Mouse (Mus musculus): ENCODE data around the gene Ccdc62. TPM values are rescaled to one million over a fixed set of nuclear protein-coding genes. Genes with fewer than 3 reads are reported as not detected.

Ccdc62 gene
- polyA plus RNA-seq, 1 experiment from 2014 or later, result 4.6 TPM

DNA sequence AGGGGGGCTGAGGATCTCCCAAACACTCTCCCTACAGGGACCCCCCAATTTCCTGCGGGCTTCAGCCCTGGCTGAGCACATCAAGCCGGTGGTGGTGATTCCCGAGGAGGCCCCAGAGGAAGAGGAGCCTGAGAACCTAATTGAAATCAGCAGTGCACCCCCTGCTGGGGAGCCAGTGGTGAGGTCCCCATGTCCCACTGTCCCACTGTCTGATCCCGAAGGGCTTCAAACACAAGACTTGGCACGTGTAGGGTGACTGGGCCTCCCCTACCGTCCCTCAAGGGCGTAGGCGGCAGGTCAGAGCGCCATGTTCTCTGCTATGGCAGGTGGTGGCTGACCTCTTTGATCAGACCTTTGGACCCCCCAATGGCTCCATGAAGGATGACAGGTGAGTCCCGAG lies 65.7 kb downstream of the Ccdc62 start:
- Histone ChIP-seq H3K27me3 (replicated peaks; ENCODE audit: control insufficient read depth, insufficient read depth, low read length) (no peaks in the 10 kb centered on the region), H3K4me1 (ENCODE audit: control insufficient read depth, insufficient read depth, low read length) (no peaks in the 10 kb centered on the region), H3K36me3 (ENCODE audit: control insufficient read depth, insufficient read depth, low read length) (peaks cover 13% of the 10 kb centered on the region; the same call in 1 of the 2 replicates), H3K9ac (ENCODE audit: low read depth, low read length) (no peak overlapping the region), H3K9me3 (ENCODE audit: control insufficient read depth, low read length) (no peaks in the 10 kb centered on the region), H3K4me2 (ENCODE audit: low read depth, low read length) (no peak overlapping the region), H3K4me3 (ENCODE audit: low read depth, low read length) (no peak overlapping the region), H3K27ac (replicated peaks; ENCODE audit: low read depth, low read length) (no peak overlapping the region)
- no peak for ATAC-seq (ENCODE audit: low read depth)
- 84% methylated on average over 8 of the region's 10 CpGs for WGBS
- no peak for DNase-seq (ENCODE audit: low spot score)

DNA sequence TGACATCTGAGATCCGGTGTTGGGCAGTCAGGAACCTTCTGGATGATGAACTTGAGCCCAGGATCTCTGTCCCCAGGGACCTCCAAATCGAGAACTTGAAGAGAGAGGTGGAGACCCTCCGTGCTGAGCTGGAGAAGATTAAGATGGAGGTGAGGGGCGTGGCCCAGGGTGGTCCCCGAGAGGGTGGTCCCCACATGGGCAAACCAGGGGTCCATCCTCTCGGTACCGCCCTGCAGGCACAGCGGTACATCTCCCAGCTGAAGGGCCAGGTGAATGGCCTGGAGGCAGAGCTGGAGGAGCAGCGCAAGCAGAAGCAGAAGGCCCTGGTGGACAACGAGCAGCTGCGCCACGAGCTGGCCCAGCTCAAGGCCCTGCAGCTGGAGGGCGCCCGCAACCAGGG lies 66.2 kb downstream of the Ccdc62 start:
- ATAC-seq (ENCODE audit: low read depth), result no peak
- 77% methylated on average over 14 of the region's 14 CpGs for WGBS

DNA sequence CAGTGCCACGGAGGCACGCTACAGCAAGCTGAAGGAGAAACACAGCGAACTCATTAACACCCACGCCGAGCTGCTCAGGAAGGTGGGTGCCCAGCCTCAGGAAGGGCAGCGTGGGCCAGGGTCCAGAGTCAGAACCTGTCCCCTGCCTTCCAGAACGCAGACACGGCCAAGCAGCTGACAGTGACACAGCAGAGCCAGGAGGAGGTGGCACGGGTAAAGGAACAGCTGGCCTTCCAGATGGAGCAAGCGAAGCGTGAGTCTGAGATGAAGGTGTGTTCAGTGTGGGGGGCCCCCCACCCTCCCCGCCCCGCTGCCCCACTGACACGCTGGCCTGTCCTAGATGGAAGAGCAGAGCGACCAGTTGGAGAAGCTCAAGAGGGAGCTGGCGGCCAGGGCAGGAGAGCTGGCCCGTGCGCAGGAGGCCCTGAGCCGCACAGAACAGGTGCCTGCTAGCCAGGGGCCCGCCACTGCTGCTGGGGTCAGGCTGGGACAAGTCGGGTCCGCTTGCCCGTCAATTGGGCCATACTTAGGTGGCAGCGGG lies 66.8 kb downstream of the Ccdc62 start:
- no peaks in the 10 kb centered on the region for H3K4me1 ChIP-seq (ENCODE audit: control insufficient read depth, insufficient read depth, low read length)
- H3K27ac ChIP-seq (replicated peaks; ENCODE audit: low read depth, low read length), result no peak overlapping the region
- H3K9me3 ChIP-seq (ENCODE audit: control insufficient read depth, low read length), result no peaks in the 10 kb centered on the region
- DNase-seq (ENCODE audit: low spot score) (no peak), ATAC-seq (ENCODE audit: low read depth) (no peak)
- H3K9ac ChIP-seq (ENCODE audit: low read depth, low read length), result no peak overlapping the region
- WGBS, result 86% methylated on average over 22 of the region's 24 CpGs
- H3K4me3 ChIP-seq (ENCODE audit: low read depth, low read length), result no peak overlapping the region
- peaks cover 13% of the 10 kb centered on the region; the same call in 1 of the 2 replicates for H3K36me3 ChIP-seq (ENCODE audit: control insufficient read depth, insufficient read depth, low read length)
- no peaks in the 10 kb centered on the region for H3K27me3 ChIP-seq (replicated peaks; ENCODE audit: control insufficient read depth, insufficient read depth, low read length)
- H3K4me2 ChIP-seq (ENCODE audit: low read depth, low read length), result no peak overlapping the region

More for the DNA sequence above, 66.2 kb downstream of the Ccdc62 start:
- no peak for DNase-seq (ENCODE audit: low spot score)
- H3K9me3 ChIP-seq (ENCODE audit: control insufficient read depth, low read length), result no peaks in the 10 kb centered on the region
- no peak overlapping the region for H3K27ac ChIP-seq (replicated peaks; ENCODE audit: low read depth, low read length)
- no peak overlapping the region for H3K4me2 ChIP-seq (ENCODE audit: low read depth, low read length)
- H3K4me1 ChIP-seq (ENCODE audit: control insufficient read depth, insufficient read depth, low read length), result no peaks in the 10 kb centered on the region
- H3K9ac ChIP-seq (ENCODE audit: low read depth, low read length), result no peak overlapping the region
- H3K36me3 ChIP-seq (ENCODE audit: control insufficient read depth, insufficient read depth, low read length), result peaks cover 13% of the 10 kb centered on the region; the same call in 1 of the 2 replicates
- H3K4me3 ChIP-seq (ENCODE audit: low read depth, low read length), result no peak overlapping the region
- H3K27me3 ChIP-seq (replicated peaks; ENCODE audit: control insufficient read depth, insufficient read depth, low read length), result no peaks in the 10 kb centered on the region

DNA sequence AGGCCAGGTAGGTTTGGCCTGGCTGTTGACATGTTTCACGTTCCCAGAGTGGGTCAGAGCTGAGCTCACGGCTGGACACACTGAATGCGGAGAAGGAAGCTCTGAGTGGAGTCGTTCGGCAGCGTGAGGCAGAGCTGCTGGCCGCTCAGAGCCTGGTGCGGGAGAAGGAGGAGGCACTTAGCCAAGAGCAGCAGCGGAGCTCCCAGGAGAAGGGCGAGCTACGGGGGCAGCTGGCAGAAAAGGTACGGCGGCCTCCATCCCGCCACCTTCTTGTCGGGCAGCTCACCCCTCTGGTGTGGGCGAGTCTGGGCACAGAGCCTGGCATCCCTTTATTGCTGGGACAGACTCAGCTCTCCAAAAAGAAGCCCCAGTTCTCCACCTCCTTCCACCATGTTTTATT lies 67.3 kb downstream of the Ccdc62 start:
- WGBS, result 75% methylated on average over 11 of the region's 16 CpGs
- H3K4me1 ChIP-seq (ENCODE audit: control insufficient read depth, insufficient read depth, low read length), result no peaks in the 10 kb centered on the region
- DNase-seq (ENCODE audit: low spot score) (no peak), ATAC-seq (ENCODE audit: low read depth) (no peak)
- no peak overlapping the region for H3K27ac ChIP-seq (replicated peaks; ENCODE audit: low read depth, low read length)
- peaks cover 13% of the 10 kb centered on the region; the same call in 1 of the 2 replicates for H3K36me3 ChIP-seq (ENCODE audit: control insufficient read depth, insufficient read depth, low read length)
- no peak overlapping the region for H3K4me3 ChIP-seq (ENCODE audit: low read depth, low read length)
- H3K27me3 ChIP-seq (replicated peaks; ENCODE audit: control insufficient read depth, insufficient read depth, low read length), result no peaks in the 10 kb centered on the region
- H3K4me2 ChIP-seq (ENCODE audit: low read depth, low read length), result no peak overlapping the region
- no peak overlapping the region for H3K9ac ChIP-seq (ENCODE audit: low read depth, low read length)
- H3K9me3 ChIP-seq (ENCODE audit: control insufficient read depth, low read length), result no peaks in the 10 kb centered on the region

DNA sequence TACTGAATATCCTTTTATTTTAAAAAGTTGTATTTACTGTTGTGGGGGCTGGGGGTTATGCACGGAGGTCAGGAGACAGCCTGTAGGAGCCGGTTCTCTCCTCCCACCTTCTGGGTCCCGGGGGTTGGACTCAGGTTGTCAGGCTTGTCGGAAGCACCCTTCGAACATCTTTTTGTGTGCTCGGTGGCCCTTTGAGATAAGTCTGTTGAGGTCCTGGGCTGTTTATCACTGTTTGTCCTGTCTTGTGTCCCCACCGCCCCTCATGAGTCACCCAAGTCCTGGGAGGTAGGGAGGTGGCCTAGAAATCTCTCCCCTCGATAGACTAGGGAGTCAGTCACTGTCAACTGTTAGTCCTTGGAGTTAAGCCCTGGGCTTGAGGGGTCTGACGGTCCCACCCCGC lies 67.9 kb downstream of the Ccdc62 start:
- H3K27ac ChIP-seq (replicated peaks; ENCODE audit: low read depth, low read length), result no peak overlapping the region
- WGBS, result 81% methylated on average over 10 of the region's 10 CpGs
- no peaks in the 10 kb centered on the region for H3K27me3 ChIP-seq (replicated peaks; ENCODE audit: control insufficient read depth, insufficient read depth, low read length)
- peaks cover 13% of the 10 kb centered on the region; the same call in 1 of the 2 replicates for H3K36me3 ChIP-seq (ENCODE audit: control insufficient read depth, insufficient read depth, low read length)
- no peaks in the 10 kb centered on the region for H3K9me3 ChIP-seq (ENCODE audit: control insufficient read depth, low read length)
- no peak overlapping the region for H3K4me3 ChIP-seq (ENCODE audit: low read depth, low read length)
- H3K4me1 ChIP-seq (ENCODE audit: control insufficient read depth, insufficient read depth, low read length), result no peaks in the 10 kb centered on the region
- DNase-seq (ENCODE audit: low spot score) (no peak), ATAC-seq (ENCODE audit: low read depth) (no peak)
- H3K9ac ChIP-seq (ENCODE audit: low read depth, low read length), result no peak overlapping the region
- no peak overlapping the region for H3K4me2 ChIP-seq (ENCODE audit: low read depth, low read length)

DNA sequence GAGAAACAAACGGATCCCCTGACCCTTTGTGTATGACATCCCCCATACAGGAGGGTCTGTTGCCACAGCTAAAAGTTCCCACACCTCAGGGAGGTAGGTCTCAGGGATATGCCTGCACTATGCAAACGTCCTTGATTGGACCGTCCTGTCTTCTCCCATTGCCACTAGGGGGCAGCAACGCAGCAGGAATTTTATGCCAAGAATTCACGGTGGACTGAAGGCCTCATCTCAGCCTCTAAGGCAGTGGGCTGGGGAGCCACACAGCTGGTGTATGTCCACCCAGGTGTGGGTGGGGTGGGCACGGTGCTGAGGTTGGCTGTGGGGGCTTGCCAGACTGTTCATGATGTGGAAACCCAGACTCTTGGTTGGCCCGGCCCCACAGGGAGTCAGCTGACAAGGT lies 70.3 kb downstream of the Ccdc62 start:
- DNase-seq (ENCODE audit: low spot score) (peak; percentile 86), ATAC-seq (ENCODE audit: low read depth) (peak; percentile 66)
- 13% methylated on average over 7 of the region's 7 CpGs for whole genome bisulfite sequencing
- Histone ChIP-seq H3K4me1 (ENCODE audit: control insufficient read depth, insufficient read depth, low read length) (no peaks in the 10 kb centered on the region), H3K9ac (ENCODE audit: low read depth, low read length) (no peak overlapping the region), H3K27ac (replicated peaks; ENCODE audit: low read depth, low read length) (no peak overlapping the region), H3K4me2 (ENCODE audit: low read depth, low read length) (no peak overlapping the region), H3K9me3 (ENCODE audit: control insufficient read depth, low read length) (no peaks in the 10 kb centered on the region), H3K4me3 (ENCODE audit: low read depth, low read length) (no peak overlapping the region), H3K27me3 (replicated peaks; ENCODE audit: control insufficient read depth, insufficient read depth, low read length) (no peaks in the 10 kb centered on the region), H3K36me3 (ENCODE audit: control insufficient read depth, insufficient read depth, low read length) (peaks cover 33% of the 10 kb centered on the region)

DNA sequence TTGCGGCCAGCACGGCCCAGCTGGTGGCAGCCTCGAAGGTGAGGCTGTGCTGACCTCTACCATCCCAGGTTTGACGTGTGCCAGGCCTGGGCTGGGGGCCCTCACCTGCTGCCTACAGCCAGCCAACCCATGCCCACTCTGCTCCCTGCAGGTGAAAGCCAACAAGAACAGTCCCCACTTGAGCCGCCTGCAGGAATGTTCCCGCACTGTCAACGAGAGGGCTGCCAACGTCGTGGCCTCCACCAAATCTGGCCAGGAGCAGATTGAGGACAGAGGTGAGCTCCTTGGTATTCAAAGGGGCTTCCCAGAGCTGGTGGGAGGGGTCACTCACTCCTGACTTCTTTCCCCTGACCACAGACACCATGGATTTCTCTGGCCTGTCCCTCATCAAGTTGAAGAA lies 70.8 kb downstream of the Ccdc62 start:
- H3K27me3 ChIP-seq (replicated peaks; ENCODE audit: control insufficient read depth, insufficient read depth, low read length), result no peaks in the 10 kb centered on the region
- H3K4me1 ChIP-seq (ENCODE audit: control insufficient read depth, insufficient read depth, low read length), result no peaks in the 10 kb centered on the region
- DNase-seq (ENCODE audit: low spot score) (no peak), ATAC-seq (ENCODE audit: low read depth) (no peak)
- no peak overlapping the region for H3K9ac ChIP-seq (ENCODE audit: low read depth, low read length)
- no peak overlapping the region for H3K4me2 ChIP-seq (ENCODE audit: low read depth, low read length)
- WGBS, result 59% methylated on average over 9 of the region's 9 CpGs
- peaks cover 38% of the 10 kb centered on the region for H3K36me3 ChIP-seq (ENCODE audit: control insufficient read depth, insufficient read depth, low read length)
- H3K9me3 ChIP-seq (ENCODE audit: control insufficient read depth, low read length), result no peaks in the 10 kb centered on the region
- no peak overlapping the region for H3K4me3 ChIP-seq (ENCODE audit: low read depth, low read length)
- H3K27ac ChIP-seq (replicated peaks; ENCODE audit: low read depth, low read length), result no peak overlapping the region

DNA sequence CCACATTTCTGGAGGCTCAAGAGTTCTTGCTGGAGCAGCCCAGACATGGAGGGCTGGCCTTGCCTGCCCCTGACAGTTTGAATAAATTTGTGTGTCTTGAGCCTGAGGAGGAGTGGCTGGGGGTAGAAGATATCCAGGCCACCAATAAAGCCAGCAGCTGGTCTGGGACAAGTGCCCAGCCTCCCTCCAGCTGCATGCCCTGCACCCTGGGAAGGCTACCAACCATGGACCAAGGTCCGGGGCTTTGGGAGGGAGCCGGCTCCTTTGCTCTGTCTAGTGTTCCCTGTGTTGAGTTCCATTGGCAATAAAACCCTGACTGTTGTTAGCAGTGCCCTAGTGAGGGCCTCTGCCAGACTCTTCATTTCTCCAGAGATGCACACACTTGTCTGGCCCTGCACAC lies 72.4 kb downstream of the Ccdc62 start:
- no peaks in the 10 kb centered on the region for H3K27me3 ChIP-seq (replicated peaks; ENCODE audit: control insufficient read depth, insufficient read depth, low read length)
- WGBS, result 77% methylated on average over 2 of the region's 2 CpGs
- H3K4me1 ChIP-seq (ENCODE audit: control insufficient read depth, insufficient read depth, low read length), result no peaks in the 10 kb centered on the region
- no peak overlapping the region for H3K4me3 ChIP-seq (ENCODE audit: low read depth, low read length)
- H3K9ac ChIP-seq (ENCODE audit: low read depth, low read length), result no peak overlapping the region
- DNase-seq (ENCODE audit: low spot score) (peak; percentile 11), ATAC-seq (ENCODE audit: low read depth) (0 out of 2 replicates have a peak, but pooled peaks have one; percentile 10)
- H3K4me2 ChIP-seq (ENCODE audit: low read depth, low read length), result no peak overlapping the region
- H3K9me3 ChIP-seq (ENCODE audit: control insufficient read depth, low read length), result no peaks in the 10 kb centered on the region
- no peak overlapping the region; the same call in 1 of the 2 replicates for H3K27ac ChIP-seq (replicated peaks; ENCODE audit: low read depth, low read length)
- peaks cover 47% of the 10 kb centered on the region for H3K36me3 ChIP-seq (ENCODE audit: control insufficient read depth, insufficient read depth, low read length)

DNA sequence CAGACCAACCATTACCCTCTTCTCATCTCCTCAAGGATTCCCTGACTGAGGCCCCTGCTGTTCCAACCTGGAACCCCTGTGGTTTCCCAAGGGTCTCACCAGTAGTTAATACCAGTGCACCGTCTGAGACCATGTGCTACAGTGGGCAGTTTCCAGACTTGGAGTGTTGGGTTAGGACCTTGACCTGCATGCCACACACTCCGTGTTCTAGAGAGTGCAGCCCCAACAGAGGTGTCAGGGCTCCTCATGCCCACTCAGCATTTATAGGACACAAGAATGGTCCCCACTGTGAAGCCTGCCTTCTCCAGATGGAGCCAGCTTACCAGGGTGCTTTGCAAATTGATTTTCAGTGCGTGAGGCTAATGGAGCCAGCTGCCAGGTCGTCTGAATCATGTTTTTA lies 72.9 kb downstream of the Ccdc62 start:
- no peaks in the 10 kb centered on the region for H3K27me3 ChIP-seq (replicated peaks; ENCODE audit: control insufficient read depth, insufficient read depth, low read length)
- H3K4me3 ChIP-seq (ENCODE audit: low read depth, low read length), result no peak overlapping the region
- ATAC-seq (ENCODE audit: low read depth), result no peak
- WGBS, result 73% methylated on average over 4 of the region's 4 CpGs
- H3K9ac ChIP-seq (ENCODE audit: low read depth, low read length), result no peak overlapping the region
- no peak for DNase-seq (ENCODE audit: low spot score)
- peaks cover 52% of the 10 kb centered on the region for H3K36me3 ChIP-seq (ENCODE audit: control insufficient read depth, insufficient read depth, low read length)
- no peaks in the 10 kb centered on the region for H3K9me3 ChIP-seq (ENCODE audit: control insufficient read depth, low read length)
- no peak overlapping the region; the same call in 1 of the 2 replicates for H3K27ac ChIP-seq (replicated peaks; ENCODE audit: low read depth, low read length)
- H3K4me2 ChIP-seq (ENCODE audit: low read depth, low read length), result no peak overlapping the region
- H3K4me1 ChIP-seq (ENCODE audit: control insufficient read depth, insufficient read depth, low read length), result no peaks in the 10 kb centered on the region

Data from embryonic facial prominence, embryonic 14.5 days (tissue).